Mouse (Mus musculus): Measurements from ENCODE around the gene Tfb2m.

The Tfb2m gene

GRCm38 (mm10) chr1:179516941-179517712 is 28.9 kb downstream of the Tfb2m start:
- in situ Hi-C loops (cut with MboI; ENCODE audit: low pct_unique_long_range_greater_than_20kb in 1 of 2, low sequenced_read_pairs in 2 of 2, unreplicated experiment in 1 of 2) = no loop called here

GRCm38 (mm10) chr1:179511895-179512294 is 34.2 kb downstream of the Tfb2m start:
- in situ Hi-C loops (cut with MboI; ENCODE audit: low pct_unique_long_range_greater_than_20kb in 1 of 2, low sequenced_read_pairs in 2 of 2, unreplicated experiment in 1 of 2) = no loop called here

GRCm38 (mm10) chr1:179510546-179511340 is 35.3 kb downstream of the Tfb2m start:
- in situ Hi-C loops (cut with MboI; ENCODE audit: low pct_unique_long_range_greater_than_20kb in 1 of 2, low sequenced_read_pairs in 2 of 2, unreplicated experiment in 1 of 2) = no loop called here

- in situ Hi-C loops (cut with MboI; ENCODE audit: low pct_unique_long_range_greater_than_20kb in 1 of 2, low sequenced_read_pairs in 2 of 2, unreplicated experiment in 1 of 2) = loop anchor here in 1 of 2 experiments (10.0 kb wide), 2 partner anchors 118 to 228 kb away; no protein-coding TSS in a partner anchor
These were observed 39.3 kb downstream of the Tfb2m start for GRCm38 (mm10) chr1:179506530-179507315.

GRCm38 (mm10) chr1:179502565-179502964 is 43.5 kb downstream of the Tfb2m start:
- in situ Hi-C loops (cut with MboI; ENCODE audit: low pct_unique_long_range_greater_than_20kb in 1 of 2, low sequenced_read_pairs in 2 of 2, unreplicated experiment in 1 of 2) = loop anchor here in 1 of 2 experiments (10.0 kb wide), 2 partner anchors 122 to 232 kb away; no protein-coding TSS in a partner anchor

GRCm38 (mm10) chr1:179499257-179499656 is 46.8 kb downstream of the Tfb2m start:
- in situ Hi-C loops (cut with MboI; ENCODE audit: low pct_unique_long_range_greater_than_20kb in 1 of 2, low sequenced_read_pairs in 2 of 2, unreplicated experiment in 1 of 2) = no loop called here

- in situ Hi-C loops (cut with MboI; ENCODE audit: low pct_unique_long_range_greater_than_20kb in 1 of 2, low sequenced_read_pairs in 2 of 2, unreplicated experiment in 1 of 2) = no loop called here
These were observed 53.2 kb downstream of the Tfb2m start for GRCm38 (mm10) chr1:179492908-179493307.

GRCm38 (mm10) chr1:179488520-179488919 is 57.5 kb downstream of the Tfb2m start:
- in situ Hi-C loops (cut with MboI; ENCODE audit: low pct_unique_long_range_greater_than_20kb in 1 of 2, low sequenced_read_pairs in 2 of 2, unreplicated experiment in 1 of 2) = no loop called here

GRCm38 (mm10) chr1:179487990-179488389 is 58.1 kb downstream of the Tfb2m start:
- in situ Hi-C loops (cut with MboI; ENCODE audit: low pct_unique_long_range_greater_than_20kb in 1 of 2, low sequenced_read_pairs in 2 of 2, unreplicated experiment in 1 of 2) = no loop called here

GRCm38 (mm10) chr1:179487238-179487637 is 58.8 kb downstream of the Tfb2m start:
- in situ Hi-C loops (cut with MboI; ENCODE audit: low pct_unique_long_range_greater_than_20kb in 1 of 2, low sequenced_read_pairs in 2 of 2, unreplicated experiment in 1 of 2) = no loop called here

GRCm38 (mm10) chr1:179485784-179486540 is 60.1 kb downstream of the Tfb2m start:
- in situ Hi-C loops (cut with MboI; ENCODE audit: low pct_unique_long_range_greater_than_20kb in 1 of 2, low sequenced_read_pairs in 2 of 2, unreplicated experiment in 1 of 2) = no loop called here

GRCm38 (mm10) chr1:179480862-179481261 is 65.2 kb downstream of the Tfb2m start:
- in situ Hi-C loops (cut with MboI; ENCODE audit: low pct_unique_long_range_greater_than_20kb in 1 of 2, low sequenced_read_pairs in 2 of 2, unreplicated experiment in 1 of 2) = no loop called here

Data from mouse embryonic stem cell (cell line).